Mouse (Mus musculus) spleen, adult 2 months (tissue): ENCODE data around the gene Brms1. TPM values are rescaled to one million over a fixed set of nuclear protein-coding genes. Genes with fewer than 3 reads are reported as not detected.

ENCODE experiments used
- DNase-seq, 2 experiments: peaks; one replicate each; pipeline versions ENCODE4 v3.0.0 to v3.0.0-alpha.2; 2012 to 2021; ENCODE audit warnings: low spot score in 2 of 2, low read depth in 1 of 2
- H3K27ac ChIP-seq: fragments of 200-500 bp; 2 replicates; pipeline ENCODE4 v1.5.1; 2012; ENCODE audit warnings: low read length, inconsistent platforms; ENCODE audit not compliant: insufficient read depth
- H3K27me3 ChIP-seq: fragments of 200-500 bp; 2 replicates; pipeline ENCODE4 v1.6.1; 2012; ENCODE audit warnings: mild to moderate bottlenecking, moderate library complexity, low read length, inconsistent platforms; ENCODE audit not compliant: control insufficient read depth, insufficient read depth
- H3K36me3 ChIP-seq: fragments of 200-500 bp; 2 replicates; pipeline ENCODE4 v1.6.1; 2012; ENCODE audit warnings: mild to moderate bottlenecking, low read length, inconsistent platforms; ENCODE audit not compliant: control insufficient read depth, insufficient read depth
- H3K4me1 ChIP-seq: fragments of 200-500 bp; 2 replicates; pipeline ENCODE4 v1.6.1; 2011; ENCODE audit warnings: inconsistent platforms; ENCODE audit not compliant: control insufficient read depth, insufficient read depth, insufficient read length
- H3K4me3 ChIP-seq: fragments of 200-500 bp; 2 replicates; pipeline ENCODE4 v1.5.1; 2011; ENCODE audit warnings: mild to moderate bottlenecking, inconsistent platforms; ENCODE audit not compliant: insufficient read depth, insufficient read length; ENCODE audit errors: extremely low read depth
- CTCF ChIP-seq: fragments of 200-500 bp; IDR thresholded peaks from 2 replicates; pipeline ENCODE4 v1.5.1; 2011; ENCODE audit warnings: mild to moderate bottlenecking, inconsistent platforms; ENCODE audit not compliant: insufficient read depth, insufficient read length, insufficient replicate concordance; ENCODE audit errors: extremely low read depth
- POLR2A ChIP-seq: fragments of 200-500 bp; IDR thresholded peaks from 2 replicates; pipeline ENCODE4 v1.6.1; 2011; ENCODE audit warnings: low read depth, low read length, inconsistent platforms
- WGBS: fragments of 180-500 bp; shearing (Covaris S2); methylation state at CpG from one replicate; pipeline ENCODE4 v1.1.7; 2018; 5-methylcytosine and 5-hydroxymethylcytosine counted together
- polyA plus RNA-seq: library from polyadenylated mRNA; depleted of rRNA; stranded (reverse); fragments of >200 nt; gene quantifications from 2 replicates; pipeline ENCODE4 v1.2.3, GENCODE M21; 2012

The Brms1 gene
- polyA plus RNA-seq, 1 experiment = 35.8 TPM

- H3K27ac ChIP-seq = no peak overlapping the region
- H3K4me1 ChIP-seq = peaks cover 6% of the 10 kb centered on the region
- no peak overlapping the region for H3K4me3 ChIP-seq
- H3K36me3 ChIP-seq = no peaks in the 10 kb centered on the region
- H3K27me3 ChIP-seq = peaks cover 12% of the 10 kb centered on the region
- no peak for TF ChIP-seq POLR2A
- no peak for TF ChIP-seq CTCF
- DNase-seq = no peak
- WGBS = 61% methylated on average over 7 of the region's 7 CpGs
These were observed 23.9 kb downstream of the Brms1 start for GRCm38 (mm10) chr19:5065104-5065503.

- Histone ChIP-seq H3K4me3 (no peak overlapping the region), H3K27ac (0 out of 2 replicates have a peak overlapping the region, but pooled peaks have one; percentile 16), H3K27me3 (peaks cover 12% of the 10 kb centered on the region), H3K36me3 (no peaks in the 10 kb centered on the region), H3K4me1 (peaks cover 6% of the 10 kb centered on the region)
- WGBS = 12% methylated on average over 15 of the region's 15 CpGs
- no peak for DNase-seq
- no peak for TF ChIP-seq POLR2A
- TF ChIP-seq CTCF = no peak
These were observed 26.1 kb downstream of the Brms1 start for GRCm38 (mm10) chr19:5067040-5067799.

DNA sequence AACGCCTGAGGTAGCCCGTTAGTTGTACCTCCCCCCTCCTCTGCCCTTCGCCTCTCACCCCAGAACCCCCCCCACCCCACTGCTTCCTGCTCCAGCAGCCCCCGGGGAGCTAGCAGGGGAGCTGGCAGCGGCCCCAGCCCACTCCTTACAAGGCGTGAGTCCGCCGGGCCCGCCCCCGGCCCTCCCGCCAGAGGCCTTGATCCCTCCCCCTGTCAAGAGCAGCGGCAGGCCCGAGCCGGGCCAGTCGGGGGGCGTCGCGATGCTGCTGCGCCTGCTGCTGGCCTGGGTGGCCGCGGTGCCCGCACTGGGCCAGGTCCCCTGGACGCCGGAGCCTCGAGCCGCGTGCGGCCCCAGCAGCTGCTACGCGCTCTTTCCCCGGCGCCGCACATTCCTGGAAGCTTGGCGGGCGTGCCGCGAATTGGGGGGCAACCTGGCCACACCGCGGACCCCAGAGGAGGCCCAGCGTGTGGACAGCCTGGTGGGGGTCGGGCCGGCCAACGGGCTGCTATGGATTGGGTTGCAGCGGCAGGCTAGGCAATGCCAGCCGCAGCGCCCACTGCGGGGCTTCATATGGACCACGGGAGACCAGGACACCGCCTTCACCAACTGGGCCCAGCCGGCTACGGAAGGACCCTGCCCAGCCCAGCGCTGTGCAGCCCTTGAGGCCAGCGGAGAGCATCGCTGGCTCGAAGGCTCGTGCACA is 26.9 kb downstream of the Brms1 start, which contains the start of gene Cd248:
Gene Cd248, plus strand, starts transcription at position 212 of the 703 bp plus-strand sequence.
- Histone ChIP-seq H3K4me1 (peaks cover 6% of the 10 kb centered on the region), H3K4me3 (peak within 1 kb of the TSS; percentile 25; the same call in 1 of the 2 replicates), H3K27me3 (peaks cover 12% of the 10 kb centered on the region), H3K36me3 (no peaks in the 10 kb centered on the region), H3K27ac (0 out of 2 replicates have a peak within 1 kb of the TSS, but pooled peaks have one; percentile 16)
- DNase-seq = no peak
- WGBS = 5% methylated on average over 50 of the region's 56 CpGs
- no peak for TF ChIP-seq CTCF
- TF ChIP-seq POLR2A = no peak

DNA sequence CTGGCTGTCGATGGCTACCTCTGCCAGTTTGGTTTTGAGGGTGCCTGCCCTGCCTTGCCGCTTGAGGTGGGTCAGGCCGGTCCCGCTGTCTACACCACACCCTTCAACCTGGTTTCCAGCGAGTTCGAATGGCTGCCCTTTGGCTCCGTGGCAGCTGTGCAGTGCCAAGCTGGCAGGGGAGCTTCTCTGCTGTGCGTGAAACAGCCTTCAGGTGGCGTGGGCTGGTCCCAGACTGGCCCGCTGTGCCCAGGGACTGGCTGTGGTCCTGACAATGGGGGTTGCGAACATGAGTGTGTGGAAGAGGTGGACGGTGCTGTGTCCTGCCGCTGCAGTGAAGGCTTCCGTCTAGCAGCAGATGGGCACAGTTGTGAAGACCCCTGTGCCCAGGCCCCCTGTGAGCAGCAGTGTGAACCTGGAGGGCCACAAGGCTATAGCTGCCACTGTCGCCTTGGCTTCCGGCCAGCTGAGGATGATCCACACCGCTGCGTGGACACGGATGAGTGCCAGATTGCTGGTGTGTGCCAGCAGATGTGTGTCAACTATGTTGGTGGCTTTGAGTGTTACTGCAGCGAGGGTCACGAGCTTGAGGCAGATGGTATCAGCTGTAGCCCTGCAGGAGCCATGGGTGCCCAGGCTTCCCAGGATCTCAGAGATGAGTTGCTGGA is 27.5 kb downstream of the Brms1 start:
- no peaks in the 10 kb centered on the region for H3K36me3 ChIP-seq
- peaks cover 6% of the 10 kb centered on the region for H3K4me1 ChIP-seq
- peak overlapping the region; percentile 25; the same call in 1 of the 2 replicates for H3K4me3 ChIP-seq
- TF ChIP-seq CTCF (no peak), POLR2A (no peak)
- DNase-seq = no peak
- 45% methylated on average over 21 of the region's 21 CpGs for WGBS
- no peak overlapping the region for H3K27ac ChIP-seq
- peaks cover 12% of the 10 kb centered on the region for H3K27me3 ChIP-seq

DNA sequence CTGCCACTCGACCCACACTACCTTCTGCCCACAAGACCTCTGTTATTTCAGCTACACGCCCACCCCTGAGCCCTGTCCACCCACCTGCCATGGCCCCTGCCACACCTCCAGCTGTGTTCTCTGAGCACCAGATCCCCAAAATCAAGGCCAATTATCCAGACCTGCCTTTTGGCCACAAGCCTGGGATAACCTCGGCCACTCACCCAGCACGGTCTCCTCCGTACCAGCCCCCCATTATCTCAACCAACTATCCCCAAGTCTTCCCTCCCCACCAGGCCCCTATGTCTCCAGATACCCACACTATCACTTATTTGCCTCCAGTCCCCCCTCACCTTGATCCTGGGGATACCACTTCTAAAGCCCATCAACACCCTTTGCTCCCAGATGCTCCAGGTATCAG is 28.3 kb downstream of the Brms1 start:
- WGBS = 92% methylated on average over 5 of the region's 5 CpGs
- H3K27me3 ChIP-seq = peaks cover 12% of the 10 kb centered on the region

GRCm38 (mm10) chr19:5069978-5070377 is 28.8 kb downstream of the Brms1 start:
- TF ChIP-seq CTCF (no peak), POLR2A (no peak)
- peaks cover 6% of the 10 kb centered on the region for H3K4me1 ChIP-seq
- H3K27ac ChIP-seq = no peak overlapping the region
- peaks cover 12% of the 10 kb centered on the region for H3K27me3 ChIP-seq
- DNase-seq = no peak
- no peak overlapping the region for H3K4me3 ChIP-seq
- 92% methylated on average over 7 of the region's 7 CpGs for WGBS
- no peaks in the 10 kb centered on the region for H3K36me3 ChIP-seq

More for the DNA sequence above, 28.3 kb downstream of the Brms1 start:
- no peaks in the 10 kb centered on the region for H3K36me3 ChIP-seq
- peaks cover 6% of the 10 kb centered on the region for H3K4me1 ChIP-seq
- H3K27ac ChIP-seq = no peak overlapping the region
- H3K4me3 ChIP-seq = no peak overlapping the region
- TF ChIP-seq POLR2A = no peak
- TF ChIP-seq CTCF = no peak
- no peak for DNase-seq
